Mouse (Mus musculus) stomach, embryonic 15.5 days (tissue): Measurements from ENCODE around the gene Pecr. TPM values are rescaled to one million over a fixed set of nuclear protein-coding genes. Genes with fewer than 3 reads are reported as not detected.
A peak's percentile ranks its signal among the peaks of the same experiment; 100 is the strongest.
"Not testable (repeated sequence)": the region's sequence is repeated elsewhere in the genome, so short reads cannot be mapped to it uniquely, and the experiment has no call there.

Source experiments
- ATAC-seq: fragments of 200-750 bp; cut with Nextera tagmentation; 2 replicates; pipeline ENCODE4 v1.8.0; 2017; ENCODE audit warnings: low read depth, moderate number of reproducible peaks, moderate TSS enrichment; ENCODE audit not compliant: insufficient read depth, low FRiP score
- H3K27ac ChIP-seq: fragments of 300-500 bp; sonication (generic); 2 replicates; pipeline ENCODE4 v1.5.1; 2015; ENCODE audit warnings: mild to moderate bottlenecking, inconsistent platforms
- H3K27me3 ChIP-seq: fragments of 300-500 bp; sonication (generic); replicated peaks from 2 replicates; pipeline ENCODE4 v1.6.1; 2015; ENCODE audit warnings: inconsistent platforms
- H3K36me3 ChIP-seq: fragments of 300-500 bp; sonication (generic); 2 replicates; pipeline ENCODE4 v1.6.1; 2015; ENCODE audit warnings: inconsistent platforms
- H3K4me1 ChIP-seq: fragments of 300-500 bp; sonication (generic); 2 replicates; pipeline ENCODE4 v1.6.1; 2015; ENCODE audit warnings: inconsistent platforms
- H3K4me2 ChIP-seq: fragments of 300-500 bp; sonication (generic); 2 replicates; pipeline ENCODE4 v1.6.1; 2015; ENCODE audit warnings: mild to moderate bottlenecking, inconsistent platforms
- H3K4me3 ChIP-seq: fragments of 300-500 bp; sonication (generic); replicated peaks from 2 replicates; pipeline ENCODE4 v1.5.1; 2015; ENCODE audit warnings: inconsistent platforms
- H3K9ac ChIP-seq: fragments of 300-500 bp; sonication (generic); 2 replicates; pipeline ENCODE4 v1.6.1; 2015; ENCODE audit warnings: inconsistent platforms
- H3K9me3 ChIP-seq: fragments of 300-500 bp; sonication (generic); 2 replicates; pipeline ENCODE4 v1.6.1; 2016; ENCODE audit warnings: inconsistent platforms
- WGBS: fragments of 180-500 bp; shearing (Covaris S2); methylation state at CpG from one replicate; pipeline ENCODE4 v1.1.7; 2015; 5-methylcytosine and 5-hydroxymethylcytosine counted together
- polyA plus RNA-seq: library from polyadenylated mRNA; unstranded; fragments of >200 nt; fragmentation: Nextera tagmentation; extraction: Ambion mirVana; gene quantifications from 2 replicates; pipeline ENCODE4 v1.2.1, GENCODE M21; 2015

The Pecr gene
- polyA plus RNA-seq, 1 experiment from 2014 or later, result 47.1 TPM

GRCm38 (mm10) chr1:72226172-72226886 lies 57.8 kb downstream of the Pecr start:
- WGBS, result under 1% methylated on average over 11 of the region's 18 CpGs
- Histone ChIP-seq H3K9me3 (no peaks in the 10 kb centered on the region), H3K27ac (peak overlapping the region; percentile 27; the same call in 1 of the 2 replicates), H3K36me3 (no peaks in the 10 kb centered on the region), H3K4me2 (peak overlapping the region; percentile 73), H3K4me1 (no peaks in the 10 kb centered on the region), H3K9ac (no peak overlapping the region), H3K4me3 (peak overlapping the region; percentile 54; the same call in 1 of the 2 replicates), H3K27me3 (peaks cover 11% of the 10 kb centered on the region)
- peak; percentile 86 for ATAC-seq

DNA sequence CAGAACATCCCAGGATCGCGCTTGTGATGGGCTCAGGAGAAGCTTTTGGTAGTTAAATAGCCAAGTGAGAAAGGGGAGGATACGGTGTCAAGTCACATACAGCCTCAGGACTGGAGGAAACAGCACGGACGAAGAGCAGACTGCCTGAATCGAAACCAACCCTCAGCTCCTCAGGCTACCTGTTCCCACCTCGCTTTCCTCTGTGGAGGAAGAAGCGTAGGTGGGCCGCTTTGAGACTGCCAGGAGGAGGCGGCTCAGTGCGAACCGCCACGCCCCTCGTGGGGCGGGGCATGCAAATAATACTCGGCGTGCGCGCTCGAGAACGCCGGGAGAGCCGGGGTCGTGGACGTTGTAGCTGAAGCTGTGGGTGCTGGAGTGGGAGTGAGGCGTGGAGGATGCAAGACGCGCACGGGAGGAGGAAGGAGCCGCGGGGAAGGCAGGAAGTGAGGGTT lies 58.4 kb downstream of the Pecr start:
- Histone ChIP-seq H3K4me2 (peak overlapping the region; percentile 73), H3K27me3 (peaks cover 11% of the 10 kb centered on the region), H3K4me3 (peak overlapping the region; percentile 54)
- not testable (repeated sequence) for H3K4me1 ChIP-seq, H3K36me3 ChIP-seq, H3K27ac ChIP-seq, H3K9me3 ChIP-seq, H3K9ac ChIP-seq
- peak; percentile 84 for ATAC-seq
- 0% methylated on average over 25 of the region's 31 CpGs for WGBS

- no peaks in the 10 kb centered on the region for H3K4me1 ChIP-seq
- peak overlapping the region; percentile 54 for H3K4me3 ChIP-seq
- peak overlapping the region; percentile 73 for H3K4me2 ChIP-seq
- no peaks in the 10 kb centered on the region for H3K9me3 ChIP-seq
- peaks cover 11% of the 10 kb centered on the region for H3K27me3 ChIP-seq
- WGBS, result 12% methylated on average over 13 of the region's 13 CpGs
- no peak overlapping the region for H3K9ac ChIP-seq
- no peak for ATAC-seq
- no peaks in the 10 kb centered on the region for H3K36me3 ChIP-seq
- no peak overlapping the region for H3K27ac ChIP-seq
These were observed 58.9 kb downstream of the Pecr start for GRCm38 (mm10) chr1:72225054-72225718.

DNA sequence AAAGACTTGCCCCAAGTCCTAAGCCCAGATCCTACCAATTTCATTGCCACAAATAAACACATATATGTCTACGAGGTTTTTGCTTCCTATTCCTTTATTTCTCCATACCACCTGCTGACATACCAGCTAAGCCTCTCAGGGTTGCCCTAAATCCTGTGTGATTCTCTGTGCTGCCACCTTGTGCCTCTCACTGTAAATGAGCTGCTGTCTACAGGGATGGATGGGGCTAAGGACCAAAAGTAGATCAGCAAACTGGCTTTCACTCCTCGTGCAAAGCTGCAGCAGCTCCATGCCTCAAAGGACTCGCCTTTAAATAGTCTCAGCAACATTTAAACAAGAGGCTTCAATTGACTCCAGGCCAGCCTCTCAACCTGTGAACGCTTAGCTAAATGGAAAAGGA lies 64.1 kb downstream of the Pecr start:
- Histone ChIP-seq H3K9ac (no peak overlapping the region), H3K36me3 (no peaks in the 10 kb centered on the region), H3K9me3 (no peaks in the 10 kb centered on the region), H3K4me1 (no peaks in the 10 kb centered on the region), H3K27me3 (peaks cover 11% of the 10 kb centered on the region), H3K4me2 (no peak overlapping the region), H3K27ac (no peak overlapping the region), H3K4me3 (no peak overlapping the region)
- WGBS, result 31% methylated on average over 4 of the region's 4 CpGs
- ATAC-seq, result no peak

DNA sequence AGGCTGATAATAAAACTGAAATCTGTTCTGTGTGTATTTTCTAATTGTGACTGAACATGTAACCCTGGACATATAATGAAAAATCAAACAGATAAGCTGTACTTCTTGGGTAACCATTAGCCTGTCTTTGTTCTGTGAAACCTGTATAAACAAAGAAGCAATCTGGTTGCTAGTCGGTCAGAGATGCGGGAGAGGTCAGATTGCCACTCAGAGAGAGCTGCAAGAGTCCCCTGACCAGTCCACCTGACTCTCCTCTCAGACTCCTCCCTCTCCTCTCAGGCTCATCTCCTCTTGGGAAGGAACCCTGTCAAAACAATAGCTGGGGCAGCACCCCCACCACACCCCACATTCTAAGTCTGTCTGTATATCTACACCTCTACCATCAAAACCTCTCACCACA lies 65.0 kb downstream of the Pecr start:
- Histone ChIP-seq H3K4me3 (no peak overlapping the region), H3K27me3 (peaks cover 7% of the 10 kb centered on the region), H3K27ac (no peak overlapping the region), H3K9ac (no peak overlapping the region), H3K36me3 (no peaks in the 10 kb centered on the region), H3K9me3 (no peaks in the 10 kb centered on the region), H3K4me1 (no peaks in the 10 kb centered on the region), H3K4me2 (no peak overlapping the region)
- 7% methylated on average over 2 of the region's 2 CpGs for WGBS
- peak; percentile 50; the same call in 1 of the 2 replicates for ATAC-seq

DNA sequence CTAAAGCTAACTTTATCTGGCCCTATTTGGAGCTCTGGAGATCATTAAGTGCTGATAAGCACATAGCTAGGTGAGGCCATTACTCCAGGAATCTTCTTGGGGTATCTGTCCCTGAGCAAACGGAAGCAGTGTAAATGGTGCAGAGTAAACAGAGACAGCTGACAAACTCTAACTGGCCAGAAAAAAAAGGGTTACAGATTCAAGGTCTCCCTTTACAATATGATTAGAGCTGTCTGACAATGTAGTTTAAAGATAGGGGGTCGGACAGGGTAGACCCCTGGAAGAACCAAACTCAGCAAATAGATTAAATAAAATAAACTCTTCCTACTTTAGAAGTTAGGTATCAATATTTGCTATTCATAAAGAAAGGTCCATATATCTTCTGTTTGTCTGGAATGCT lies 65.5 kb downstream of the Pecr start:
- H3K9ac ChIP-seq, result no peak overlapping the region
- peaks cover 2% of the 10 kb centered on the region for H3K27me3 ChIP-seq
- no peaks in the 10 kb centered on the region for H3K9me3 ChIP-seq
- H3K4me1 ChIP-seq, result no peaks in the 10 kb centered on the region
- no peak overlapping the region for H3K4me3 ChIP-seq
- no peak overlapping the region for H3K27ac ChIP-seq
- H3K36me3 ChIP-seq, result no peaks in the 10 kb centered on the region
- WGBS, result 35% methylated on average over 2 of the region's 2 CpGs
- no peak overlapping the region for H3K4me2 ChIP-seq
- peak; percentile 37 for ATAC-seq

- H3K4me2 ChIP-seq, result no peak overlapping the region
- no peaks in the 10 kb centered on the region for H3K9me3 ChIP-seq
- no peaks in the 10 kb centered on the region for H3K27me3 ChIP-seq
- no peak for ATAC-seq
- no peak overlapping the region for H3K4me3 ChIP-seq
- H3K9ac ChIP-seq, result no peak overlapping the region
- 0 out of 2 replicates have a peak, but pooled peaks cover 5% of the 10 kb centered on the region for H3K4me1 ChIP-seq
- no peak overlapping the region for H3K27ac ChIP-seq
- no peaks in the 10 kb centered on the region for H3K36me3 ChIP-seq
- 86% methylated on average over 7 of the region's 7 CpGs for WGBS
These were observed 67.4 kb downstream of the Pecr start for GRCm38 (mm10) chr1:72216761-72217160.

- no peaks in the 10 kb centered on the region for H3K36me3 ChIP-seq
- WGBS, result 76% methylated on average over 4 of the region's 4 CpGs
- no peak for ATAC-seq
- no peaks in the 10 kb centered on the region for H3K9me3 ChIP-seq
- no peak overlapping the region for H3K9ac ChIP-seq
- no peaks in the 10 kb centered on the region for H3K27me3 ChIP-seq
- no peak overlapping the region for H3K27ac ChIP-seq
- H3K4me3 ChIP-seq, result no peak overlapping the region
- H3K4me2 ChIP-seq, result no peak overlapping the region
- H3K4me1 ChIP-seq, result 0 out of 2 replicates have a peak, but pooled peaks cover 13% of the 10 kb centered on the region
These were observed 68.9 kb downstream of the Pecr start for GRCm38 (mm10) chr1:72215174-72215573.

DNA sequence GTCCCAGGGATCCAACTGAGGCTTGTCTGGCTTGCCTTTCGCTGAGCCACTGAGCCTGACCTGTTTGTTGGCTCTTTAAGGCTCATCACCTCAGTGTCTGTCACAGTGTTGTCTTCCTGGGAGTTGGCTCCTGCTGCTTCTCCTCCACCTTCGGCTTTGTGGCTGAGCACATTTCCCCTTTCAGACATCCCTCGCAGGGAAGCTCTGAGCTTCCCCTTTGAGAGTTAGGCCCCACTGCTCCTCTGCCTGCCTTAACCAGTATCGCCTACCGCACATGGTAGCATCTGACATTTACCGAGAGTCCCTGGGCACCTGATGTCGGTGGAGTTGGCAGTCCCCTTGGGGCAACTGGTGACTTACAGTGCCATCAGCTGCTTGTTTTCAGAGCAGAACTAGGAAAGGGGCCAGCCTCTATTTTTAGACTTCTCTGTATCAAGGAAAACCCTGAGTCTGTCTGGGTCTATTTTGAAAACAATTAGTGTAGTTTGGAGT lies 69.6 kb downstream of the Pecr start:
- no peak overlapping the region for H3K4me2 ChIP-seq
- no peaks in the 10 kb centered on the region for H3K36me3 ChIP-seq
- ATAC-seq, result no peak
- H3K27ac ChIP-seq, result no peak overlapping the region
- H3K9me3 ChIP-seq, result no peaks in the 10 kb centered on the region
- no peaks in the 10 kb centered on the region for H3K27me3 ChIP-seq
- 59% methylated on average over 7 of the region's 7 CpGs for WGBS
- no peak overlapping the region for H3K4me3 ChIP-seq
- H3K4me1 ChIP-seq, result 0 out of 2 replicates have a peak, but pooled peaks cover 13% of the 10 kb centered on the region
- no peak overlapping the region for H3K9ac ChIP-seq

DNA sequence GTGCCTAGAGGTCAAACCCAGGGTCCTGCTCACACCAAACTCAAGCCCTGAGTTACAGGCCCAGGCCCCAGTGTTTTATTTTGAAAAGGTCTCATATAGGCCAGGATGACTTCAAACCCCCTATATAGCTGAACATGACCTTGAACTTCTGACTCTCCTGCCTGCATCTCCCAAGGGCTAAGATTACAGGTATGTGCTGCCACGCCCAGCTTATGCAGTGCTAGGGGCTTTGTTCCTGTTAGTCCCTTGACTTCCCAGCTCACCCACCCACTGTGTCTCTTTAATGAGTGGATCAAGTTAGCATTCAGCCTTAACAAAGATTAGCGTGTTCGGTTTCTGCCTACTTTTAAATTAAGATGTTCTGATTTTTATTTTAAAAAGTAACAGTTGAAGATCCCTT lies 70.2 kb downstream of the Pecr start:
- Histone ChIP-seq H3K4me3 (no peak overlapping the region), H3K36me3 (no peaks in the 10 kb centered on the region), H3K9me3 (no peaks in the 10 kb centered on the region), H3K27ac (no peak overlapping the region), H3K27me3 (no peaks in the 10 kb centered on the region), H3K4me2 (no peak overlapping the region), H3K4me1 (0 out of 2 replicates have a peak, but pooled peaks cover 13% of the 10 kb centered on the region), H3K9ac (no peak overlapping the region)
- no peak for ATAC-seq
- 94% methylated on average over 3 of the region's 3 CpGs for WGBS

DNA sequence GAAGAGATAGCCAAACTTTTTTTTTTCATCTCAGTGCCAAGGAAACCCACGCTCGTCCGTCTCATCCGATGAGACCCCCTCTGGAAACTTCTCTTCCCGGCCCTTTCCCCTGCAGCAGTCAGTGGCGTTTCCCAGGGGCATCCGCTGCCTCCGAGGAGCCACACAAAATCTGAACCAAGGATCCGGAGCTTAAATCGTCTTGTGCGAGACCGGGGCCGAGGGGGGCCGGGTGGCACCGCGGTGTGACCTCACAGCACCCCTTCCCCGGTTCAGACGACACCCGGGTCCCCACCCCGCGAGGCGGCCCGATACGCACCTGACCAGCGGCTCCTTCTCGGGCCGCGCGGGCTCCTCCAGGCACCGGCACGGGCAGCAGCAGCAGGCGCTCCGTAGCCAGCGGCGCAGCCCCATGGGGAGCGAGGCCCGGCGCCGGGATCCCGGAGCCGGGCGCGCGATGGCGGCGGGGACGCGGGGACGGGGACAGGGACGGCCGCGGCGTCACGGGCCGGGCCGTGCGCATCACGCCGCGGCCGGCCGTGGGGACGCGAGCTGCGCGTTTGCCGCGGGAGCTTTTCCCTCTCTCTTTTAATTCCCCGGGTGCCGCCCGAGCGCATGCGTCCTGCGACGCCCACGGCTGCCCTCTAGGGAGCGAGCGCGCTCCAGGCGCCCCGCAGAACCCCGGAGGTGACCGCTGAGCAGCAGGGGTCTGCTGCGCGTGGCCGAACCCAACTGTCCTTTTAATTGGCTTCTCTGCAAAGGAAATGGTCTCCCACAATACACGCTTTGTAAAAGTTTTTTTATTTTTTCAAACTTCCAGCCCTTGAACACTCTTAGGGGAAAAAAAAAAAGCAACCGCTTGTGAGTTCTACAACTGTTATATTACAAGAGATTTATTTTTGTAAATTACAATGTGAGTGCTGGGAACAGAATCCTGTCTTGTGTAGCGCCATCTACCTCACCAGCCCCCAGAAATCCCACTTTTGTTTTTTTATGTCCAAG lies 72.1 kb downstream of the Pecr start, which contains the start of gene Mreg:
Mreg (minus strand) TSS at position 607 of the 999 bp plus-strand sequence.
- Histone ChIP-seq H3K4me1 (0 out of 2 replicates have a peak, but pooled peaks cover 13% of the 10 kb centered on the region), H3K27ac (no peak within 1 kb of the TSS), H3K27me3 (no peaks in the 10 kb centered on the region), H3K9ac (peak within 1 kb of the TSS; percentile 39), H3K4me3 (peak within 1 kb of the TSS; percentile 67), H3K36me3 (no peaks in the 10 kb centered on the region), H3K4me2 (peak within 1 kb of the TSS; percentile 100), H3K9me3 (no peaks in the 10 kb centered on the region)
- peak; percentile 75; the same call in 1 of the 2 replicates for ATAC-seq
- WGBS, result under 1% methylated on average over 79 of the region's 89 CpGs
